Mouse (Mus musculus): Measurements from ENCODE around the gene Efna4.
A peak's percentile ranks its signal among the peaks of the same experiment; 100 is the strongest.

Efna4 gene

GRCm38 (mm10) chr3:89308089-89308488, 29.7 kb downstream of the Efna4 start:
- peak; percentile 74 for DNase-seq (ENCODE audit: extremely low spot score, low spot score)

GRCm38 (mm10) chr3:89305551-89306325, 32.1 kb downstream of the Efna4 start:
- no peak for DNase-seq (ENCODE audit: extremely low spot score, low spot score)

DNA sequence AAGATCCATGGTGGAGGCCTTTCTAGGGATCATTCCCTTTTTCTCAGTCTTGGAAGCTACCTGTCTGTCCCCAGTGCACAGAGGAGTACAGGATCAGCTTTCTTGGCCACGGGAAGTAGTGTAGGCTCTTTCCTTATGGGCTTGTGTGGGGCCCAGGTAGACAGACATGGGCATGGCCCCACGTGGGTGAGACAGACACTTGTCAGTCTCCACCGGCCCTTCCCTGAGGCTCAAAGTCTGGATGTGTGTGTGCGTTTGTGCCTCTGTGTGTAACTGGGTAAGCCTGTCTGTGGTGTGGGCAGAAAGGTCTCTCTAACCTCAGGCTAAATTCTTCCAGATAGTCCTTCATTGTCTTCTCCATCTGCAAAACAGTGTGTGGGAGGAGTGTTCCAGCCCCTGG, 32.7 kb downstream of the Efna4 start:
- no peak for DNase-seq (ENCODE audit: extremely low spot score, low spot score)

DNA sequence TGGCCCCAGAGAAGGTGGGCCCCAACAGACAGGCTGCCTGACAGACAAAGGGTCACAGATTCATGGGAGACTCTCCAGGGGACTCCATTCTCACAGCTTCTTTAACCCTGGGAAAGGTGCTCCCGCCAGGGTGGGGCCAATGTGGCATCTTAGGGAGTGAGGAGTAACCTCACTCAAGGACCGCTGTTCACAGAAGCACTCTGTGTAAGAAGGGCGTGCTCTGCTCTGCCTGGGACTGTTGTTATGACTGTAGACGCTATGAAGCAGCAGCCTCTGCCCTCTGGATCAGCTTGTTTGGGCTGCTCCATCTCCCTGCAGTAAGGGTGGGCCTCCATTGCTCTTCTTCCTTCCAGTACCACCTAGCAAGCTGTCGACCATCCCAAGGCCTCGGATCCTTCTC, 33.4 kb downstream of the Efna4 start:
- no peak for DNase-seq (ENCODE audit: extremely low spot score, low spot score)

GRCm38 (mm10) chr3:89300514-89300913, 37.3 kb downstream of the Efna4 start:
- no peak for DNase-seq (ENCODE audit: extremely low spot score, low spot score)

GRCm38 (mm10) chr3:89300071-89300470, 37.8 kb downstream of the Efna4 start:
- no peak for DNase-seq (ENCODE audit: extremely low spot score, low spot score)

- DNase-seq (ENCODE audit: extremely low spot score, low spot score), result peak; percentile 51
These were observed 38.3 kb downstream of the Efna4 start for GRCm38 (mm10) chr3:89299499-89299898.

DNA sequence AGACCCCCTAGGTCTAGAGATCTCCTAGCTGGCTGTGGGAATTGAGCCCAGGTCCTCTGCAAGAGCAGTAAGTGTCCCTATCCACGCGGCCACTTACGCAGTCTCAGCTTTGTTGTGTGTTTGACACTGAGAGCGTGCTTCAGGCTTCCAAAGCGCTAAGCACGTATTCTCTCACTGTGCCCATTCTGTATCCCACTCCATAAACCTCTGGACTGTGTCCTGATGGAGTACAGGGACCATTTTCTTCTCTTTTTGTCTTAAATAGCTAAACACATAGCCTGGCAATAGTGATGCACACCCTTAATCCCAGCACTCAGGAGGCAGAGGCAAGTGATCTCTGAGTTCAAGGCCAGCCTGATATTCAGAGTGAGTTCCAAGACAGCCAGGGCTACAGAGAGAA, 38.9 kb downstream of the Efna4 start:
- no peak for DNase-seq (ENCODE audit: extremely low spot score, low spot score)

- no peak for DNase-seq (ENCODE audit: extremely low spot score, low spot score)
These were observed 40.9 kb downstream of the Efna4 start for GRCm38 (mm10) chr3:89296761-89297396.

DNA sequence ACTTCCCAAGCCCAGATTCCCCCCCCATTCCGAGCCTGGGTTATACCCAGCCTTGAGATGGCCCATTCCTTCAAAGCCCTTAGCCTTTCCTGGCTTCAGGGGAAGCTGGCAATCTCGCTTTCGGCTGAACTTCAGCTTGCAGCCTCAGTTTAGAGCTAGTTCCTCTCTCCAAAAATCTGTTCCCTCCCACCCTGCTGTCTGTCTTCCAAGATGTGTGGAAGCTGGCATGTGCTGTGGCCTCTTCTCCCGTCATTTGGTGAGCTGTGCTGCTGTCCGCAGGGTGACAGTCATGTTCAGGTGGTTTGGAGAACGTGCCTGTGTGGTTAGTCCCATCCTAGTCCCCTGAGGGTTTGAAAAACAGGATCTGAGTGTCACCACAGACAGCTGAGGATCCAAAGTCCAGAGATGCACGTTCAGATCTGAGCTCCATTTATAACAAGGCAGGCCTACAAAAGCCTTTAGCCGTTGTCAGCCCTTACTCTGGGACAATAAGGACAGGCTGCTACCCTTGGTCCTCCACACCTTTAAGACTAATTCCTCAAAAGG, 42.1 kb downstream of the Efna4 start:
- no peak for DNase-seq (ENCODE audit: extremely low spot score, low spot score)

- no peak for DNase-seq (ENCODE audit: extremely low spot score, low spot score)
These were observed 43.6 kb downstream of the Efna4 start for GRCm38 (mm10) chr3:89294195-89294594.

- DNase-seq (ENCODE audit: extremely low spot score, low spot score), result no peak
These were observed 44.4 kb downstream of the Efna4 start for GRCm38 (mm10) chr3:89293247-89293918.

GRCm38 (mm10) chr3:89292303-89292702, 45.5 kb downstream of the Efna4 start:
- DNase-seq (ENCODE audit: extremely low spot score, low spot score), result no peak

- DNase-seq (ENCODE audit: extremely low spot score, low spot score), result no peak
These were observed 46.0 kb downstream of the Efna4 start for GRCm38 (mm10) chr3:89291874-89292273.

- no peak for DNase-seq (ENCODE audit: extremely low spot score, low spot score)
These were observed 49.3 kb downstream of the Efna4 start for GRCm38 (mm10) chr3:89288503-89288928.

- no peak for DNase-seq (ENCODE audit: extremely low spot score, low spot score)
These were observed 50.5 kb downstream of the Efna4 start for GRCm38 (mm10) chr3:89287286-89287685.

- no peak for DNase-seq (ENCODE audit: extremely low spot score, low spot score)
These were observed 52.3 kb downstream of the Efna4 start for GRCm38 (mm10) chr3:89285526-89285925.

GRCm38 (mm10) chr3:89284261-89284660, 53.6 kb downstream of the Efna4 start:
- no peak for DNase-seq (ENCODE audit: extremely low spot score, low spot score)
